In the genomic region with DNA sequence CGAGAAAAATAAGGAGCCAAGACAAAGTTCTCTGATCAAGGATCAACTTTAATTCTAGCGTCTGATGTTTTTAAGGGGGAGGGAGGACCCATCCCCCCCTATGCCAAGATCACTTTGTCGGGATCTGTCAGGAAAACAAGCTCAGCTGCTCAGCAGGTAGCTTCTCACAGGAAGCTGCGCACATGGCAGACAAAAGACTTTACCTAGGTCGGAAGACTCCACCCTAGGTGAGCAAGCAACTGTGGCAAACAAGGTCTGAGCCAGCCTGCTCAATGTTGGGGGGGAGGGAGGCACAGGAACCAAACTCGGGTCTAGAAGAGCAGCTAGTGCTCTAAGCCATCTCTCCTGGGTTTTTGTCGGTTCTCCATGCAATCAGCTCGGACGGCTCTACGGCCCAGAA, we compare ENCODE assay signal across 19 mouse cellular contexts. TPM values are rescaled to one million over a fixed set of nuclear protein-coding genes. Genes with fewer than 3 reads are reported as not detected.
"Had no signal": no experiment of that assay in that cellular context is flagged by ENCODE, and none has a peak within 500 bp of the region (broad histone marks: within the 10 kb centered on the region; RNA-seq: fewer than 3 reads in every experiment).

No protein-coding gene starts in this region.

- H3K27ac ChIP-seq: lung, embryonic 15.5 days; macrophage; midbrain, embryonic 13.5 days; midbrain, embryonic 15.5 days; neural tube, embryonic 12.5 days; stomach, embryonic 15.5 days; stomach, postnatal 0 days had no signal

- H3K36me3 ChIP-seq: lung, embryonic 15.5 days; midbrain, embryonic 13.5 days; midbrain, embryonic 15.5 days; neural tube, embryonic 12.5 days; stomach, embryonic 15.5 days had no signal

- DNase-seq: liver, postnatal 0 days; lung, adult 2 months; lung, postnatal 36 days; right cerebral cortex, postnatal 14 days; thymus, adult 2 months; thymus, postnatal 25 days; thymus, postnatal 4 days had no signal

- H3K9me3 ChIP-seq: lung, embryonic 15.5 days; midbrain, embryonic 13.5 days; midbrain, embryonic 15.5 days; neural tube, embryonic 12.5 days; stomach, embryonic 15.5 days had no signal

- H3K4me3 ChIP-seq: lung, embryonic 15.5 days; megakaryocyte, embryonic 14.5 days; midbrain, embryonic 13.5 days; midbrain, embryonic 15.5 days; neural tube, embryonic 12.5 days; stomach, embryonic 15.5 days had no signal

- H3K9ac ChIP-seq: liver, postnatal 0 days; lung, embryonic 15.5 days; midbrain, embryonic 13.5 days; midbrain, embryonic 15.5 days; neural tube, embryonic 12.5 days; stomach, embryonic 15.5 days had no signal

- H3K4me1 ChIP-seq: lung, embryonic 15.5 days; megakaryocyte, embryonic 14.5 days; midbrain, embryonic 13.5 days; neural tube, embryonic 12.5 days; stomach, embryonic 15.5 days had no signal

RNA-seq across cellular contexts. Expression of a gene that starts 13.5 kb away (rescaled TPM):
- total RNA-seq: megakaryocyte progenitor cell, adult 5-6 weeks; midbrain, postnatal 0 days; monocyte, adult 5-6 weeks; neutrophil, adult 5-6 weeks had no signal
